Mouse (Mus musculus) adrenal gland, postnatal 36 days (tissue): Measurements from ENCODE around the gene Nenf. TPM values are rescaled to one million over a fixed set of nuclear protein-coding genes. Genes with fewer than 3 reads are reported as not detected.

Experiments
- DNase-seq, 2 experiments: peaks; one replicate each; pipeline ENCODE4 v3.0.0; 2021; ENCODE audit warnings: mixed read lengths in 1 of 2
- long read RNA-seq, 2 experiments: library from polyadenylated mRNA; stranded (forward); transcript quantifications; one replicate each; pipeline ENCODE4 v2.0.0; 2021; ENCODE audit warnings: borderline sequencing depth in 2 of 2
- total RNA-seq, 2 experiments: library from RNA; stranded (reverse); gene quantifications; 2 replicates each; pipeline ENCODE4 v1.2.3; 2021

Gene Nenf
- 100 to 1,000 TPM in 1 of 2 experiments, 10 to 100 TPM in 1; 86.6 to 103 TPM for total RNA-seq
- long read RNA-seq, experiment 1, transcript Nenf-201 (4 exons, 742 nt), result major isoform, 140 of 157 reads
- long read RNA-seq, experiment 1, partial matches to known transcripts, result 11 of 157 reads
- long read RNA-seq, experiment 1, other reads (novel, unspliced or antisense), result 6 of 157 reads
- long read RNA-seq, experiment 2, transcript Nenf-201 (4 exons, 742 nt), result major isoform, 67 of 72 reads
- long read RNA-seq, experiment 2, partial matches to known transcripts, result 2 of 72 reads
- long read RNA-seq, experiment 2, other reads (novel, unspliced or antisense), result 3 of 72 reads

DNA sequence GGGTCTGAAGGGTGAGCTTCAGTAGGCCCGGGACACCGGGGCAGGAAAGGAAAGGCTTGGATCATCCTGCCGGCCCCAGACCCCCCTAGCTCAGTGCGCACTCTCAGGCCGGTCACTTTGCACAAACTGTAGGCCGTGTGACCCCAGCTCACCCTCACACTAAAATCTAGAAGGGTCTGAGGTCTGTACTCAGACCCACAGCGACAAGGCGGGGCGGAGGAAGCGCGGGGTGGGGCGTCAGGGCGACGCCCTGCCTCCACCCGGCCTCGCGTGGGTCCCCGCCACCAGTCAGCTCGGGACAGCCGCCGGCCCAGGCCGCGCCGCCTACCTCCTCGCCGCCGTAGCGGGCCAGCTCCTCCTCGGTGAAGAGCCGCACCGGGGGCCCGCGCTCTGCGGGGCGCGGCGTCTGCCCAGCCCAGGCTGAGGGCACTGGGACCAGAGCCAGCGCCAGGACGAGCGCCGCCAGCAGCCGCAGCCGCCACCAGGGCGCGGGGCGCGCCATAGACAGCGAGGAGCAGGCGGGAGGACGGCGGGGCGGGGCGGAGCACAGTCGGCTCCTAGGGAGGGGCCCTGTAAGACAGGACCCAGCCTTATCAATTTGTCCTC is at the start of gene Nenf:
Gene Nenf (minus strand): TSS at position 604 of the 606 bp plus-strand sequence.
- peak; percentile 89 to 92 for DNase-seq

GRCm38 (mm10) chr1:191364477-191364876 is 46.5 kb upstream of the Nenf start:
- peak in 1 of 2 experiments; percentile 26 for DNase-seq

DNA sequence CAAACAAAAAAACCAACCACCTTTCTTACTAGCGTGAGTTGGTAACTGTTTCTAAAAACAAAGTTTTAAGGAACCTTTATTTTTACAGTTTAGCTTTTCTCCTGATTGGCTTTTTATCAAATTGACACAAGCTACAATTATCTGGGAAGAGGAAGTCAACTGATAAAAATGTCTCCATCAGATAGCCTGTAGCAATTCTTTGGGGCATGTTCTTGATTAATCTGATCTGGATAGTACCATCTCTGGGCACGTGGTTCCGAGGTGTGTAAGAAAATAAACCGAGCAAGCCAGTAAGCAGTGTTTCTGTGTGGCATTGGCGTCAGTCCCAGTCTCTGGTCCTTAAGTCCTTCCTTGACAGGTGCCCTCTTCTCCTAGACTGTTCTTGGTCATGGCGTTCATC is 44.4 kb upstream of the Nenf start:
- no peak for DNase-seq

DNA sequence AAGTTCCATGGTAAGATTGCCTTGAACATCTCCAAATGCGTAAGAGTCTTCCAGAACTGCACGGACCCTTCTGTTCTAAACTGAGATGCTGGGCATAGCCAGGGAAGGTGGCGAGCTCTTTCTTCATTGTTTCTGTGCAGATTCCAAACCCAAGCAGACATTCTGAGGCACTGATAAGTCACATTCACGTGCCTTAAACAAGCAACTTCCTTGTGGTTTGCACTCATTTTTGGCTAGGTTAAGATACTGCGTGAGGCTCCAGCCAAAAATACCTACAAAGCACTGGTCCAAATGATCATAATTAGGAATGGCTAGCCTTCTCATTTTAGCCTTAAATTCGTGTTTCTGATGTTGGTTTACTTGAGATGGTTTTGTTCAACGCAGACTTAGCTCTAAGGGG is 41.5 kb upstream of the Nenf start:
- DNase-seq, result no peak

GRCm38 (mm10) chr1:191356936-191357335 is 38.9 kb upstream of the Nenf start:
- no peak for DNase-seq

DNA sequence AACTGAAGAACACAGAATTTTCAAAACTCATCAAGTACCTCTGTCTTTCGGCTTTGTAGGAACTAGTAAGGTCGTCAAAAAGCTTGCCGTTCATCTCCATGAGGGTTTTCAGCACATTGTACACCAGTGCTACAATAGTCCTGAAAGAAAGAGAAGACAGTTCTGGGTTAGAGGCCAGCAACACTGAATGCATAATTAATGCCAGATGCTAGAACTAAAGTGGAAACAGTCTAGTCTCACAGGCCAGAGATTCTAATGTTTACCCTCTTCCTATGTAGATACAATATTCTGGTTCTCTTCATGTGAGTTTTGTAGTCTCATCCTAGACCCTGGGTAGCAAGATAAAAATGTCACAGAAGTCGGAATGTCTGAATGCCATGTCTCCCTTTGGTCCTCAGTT is 35.8 kb upstream of the Nenf start:
- DNase-seq, result no peak

GRCm38 (mm10) chr1:191352786-191353488 is 34.9 kb upstream of the Nenf start:
- peak; percentile 36 to 55 for DNase-seq

GRCm38 (mm10) chr1:191350355-191350754 is 32.4 kb upstream of the Nenf start:
- no peak for DNase-seq

GRCm38 (mm10) chr1:191349486-191350037 is 31.6 kb upstream of the Nenf start:
- no peak for DNase-seq

GRCm38 (mm10) chr1:191348996-191349395 is 31.0 kb upstream of the Nenf start:
- no peak for DNase-seq

DNA sequence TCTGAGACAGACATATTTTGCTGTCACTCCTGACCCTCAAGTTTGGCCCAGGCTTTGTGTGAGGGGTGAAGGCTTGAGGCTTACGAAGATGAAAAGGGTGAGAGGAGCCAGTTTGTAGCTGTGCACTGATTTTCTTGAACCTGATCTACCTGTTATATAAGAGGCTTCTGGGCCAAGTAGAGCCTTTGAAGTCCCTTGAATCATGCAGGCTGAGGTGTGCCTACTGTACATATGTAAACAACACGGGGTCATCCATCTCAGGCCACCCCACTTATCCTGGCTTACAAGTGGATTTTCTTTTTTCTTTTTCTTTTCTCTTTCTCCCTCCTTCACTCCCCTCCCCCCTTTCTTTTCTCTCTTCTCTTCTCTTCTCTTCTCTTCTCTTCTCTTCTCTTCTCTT is 30.6 kb upstream of the Nenf start:
- DNase-seq, result no peak

- DNase-seq, result no peak
Observed at GRCm38 (mm10) chr1:191347602-191348001, 29.6 kb upstream of the Nenf start.

DNA sequence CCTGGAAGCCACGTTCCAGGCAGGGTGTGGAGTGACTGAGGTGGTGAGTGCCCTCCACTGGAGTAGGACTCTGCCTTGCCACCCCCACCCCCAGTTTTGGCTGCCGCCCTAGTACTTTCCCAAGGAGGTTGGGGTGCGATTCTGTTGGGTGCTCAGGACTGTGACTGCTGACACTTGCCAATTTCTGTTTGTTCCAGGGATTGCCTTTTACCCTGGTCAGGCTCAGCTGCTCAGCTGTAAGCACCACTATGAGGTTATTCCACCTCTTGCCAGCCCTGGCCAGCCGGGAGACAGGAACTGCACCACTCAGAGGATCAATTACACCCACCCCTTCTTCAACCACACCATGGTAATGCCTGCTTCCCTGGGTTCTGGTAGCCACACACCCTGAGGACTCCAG is 22.5 kb upstream of the Nenf start:
- no peak for DNase-seq

DNA sequence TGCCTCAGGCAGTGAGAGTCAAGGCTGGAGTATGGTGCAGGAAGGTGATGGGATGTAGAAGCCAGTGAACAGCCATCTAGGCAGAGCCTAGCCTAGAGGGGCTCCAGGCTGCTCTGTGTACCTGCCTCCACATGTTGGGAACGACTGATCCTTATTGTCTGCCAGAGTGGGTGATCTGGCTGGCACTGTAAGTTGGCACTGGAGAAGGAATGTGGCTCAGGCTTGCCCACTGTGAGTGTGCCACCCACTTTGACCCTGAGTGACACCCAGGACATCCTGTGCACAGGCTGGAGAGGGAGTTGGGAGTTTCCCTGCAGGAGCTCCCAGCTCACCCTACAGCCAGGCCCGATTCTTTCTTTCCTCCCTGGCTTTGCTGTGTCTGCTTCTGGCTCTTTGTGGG is 21.9 kb upstream of the Nenf start:
- no peak for DNase-seq

- no peak for DNase-seq
Observed at GRCm38 (mm10) chr1:191334500-191334899, 16.5 kb upstream of the Nenf start.

DNA sequence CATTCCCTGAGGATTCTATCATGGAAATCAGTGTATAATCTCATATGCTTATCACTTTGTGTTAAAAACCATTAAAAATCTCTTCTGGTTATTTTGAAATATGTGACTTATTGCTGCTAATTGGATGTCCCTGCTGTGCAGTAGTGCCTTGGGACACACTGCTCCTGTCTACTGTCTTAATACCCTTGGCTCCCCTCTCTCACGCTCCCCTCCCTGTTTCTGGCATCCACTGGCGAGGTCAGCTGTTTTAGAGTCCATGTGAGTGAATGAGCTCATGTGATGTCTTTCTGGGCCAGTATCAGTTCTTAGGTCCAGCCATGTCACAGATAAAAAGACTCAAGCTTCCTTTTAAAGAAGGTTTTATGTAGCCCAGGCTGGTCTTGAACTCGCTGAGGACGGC is 12.4 kb upstream of the Nenf start:
- DNase-seq, result no peak

DNA sequence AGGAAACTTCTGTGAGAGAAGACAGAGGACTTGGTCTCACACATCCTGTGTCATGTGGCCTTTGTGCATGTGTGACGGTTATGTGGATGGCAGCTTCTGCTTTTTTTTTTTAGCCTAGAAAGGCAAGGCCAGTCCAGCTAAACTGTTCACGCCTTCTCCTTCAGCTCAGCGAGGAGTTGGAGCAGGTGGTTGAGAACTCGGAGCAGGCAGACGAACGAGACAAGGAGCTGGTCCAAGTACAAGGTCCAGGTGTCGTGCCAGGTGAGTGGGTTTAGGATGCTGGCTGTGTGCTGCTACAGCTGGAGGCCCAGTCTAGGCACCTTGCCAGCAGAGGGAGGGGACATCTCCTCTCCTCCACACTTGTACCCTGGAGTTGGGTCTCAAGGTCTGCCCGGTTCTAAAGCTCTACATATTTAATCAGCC is 10.0 kb upstream of the Nenf start:
- DNase-seq, result peak; percentile 29 to 62

DNA sequence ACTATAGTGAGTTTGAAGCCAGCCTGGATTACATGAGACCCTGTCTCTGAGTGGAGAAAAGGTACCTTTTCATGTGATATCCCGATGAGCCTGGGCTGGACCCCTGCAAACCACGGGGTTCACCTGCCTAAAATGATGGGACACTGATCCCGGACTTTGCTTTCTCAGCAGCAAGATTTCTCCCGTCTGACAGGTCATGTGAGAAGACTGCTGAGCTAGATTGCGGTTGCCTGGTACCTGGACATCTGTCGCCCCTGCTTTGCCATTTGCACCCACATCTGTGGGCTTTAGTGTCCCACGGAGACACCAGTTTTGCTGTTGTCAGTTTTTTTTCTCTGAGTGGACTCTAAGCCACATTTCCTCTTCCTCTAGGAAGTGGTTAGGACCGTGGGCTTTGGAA is 9.3 kb upstream of the Nenf start:
- DNase-seq, result no peak

DNA sequence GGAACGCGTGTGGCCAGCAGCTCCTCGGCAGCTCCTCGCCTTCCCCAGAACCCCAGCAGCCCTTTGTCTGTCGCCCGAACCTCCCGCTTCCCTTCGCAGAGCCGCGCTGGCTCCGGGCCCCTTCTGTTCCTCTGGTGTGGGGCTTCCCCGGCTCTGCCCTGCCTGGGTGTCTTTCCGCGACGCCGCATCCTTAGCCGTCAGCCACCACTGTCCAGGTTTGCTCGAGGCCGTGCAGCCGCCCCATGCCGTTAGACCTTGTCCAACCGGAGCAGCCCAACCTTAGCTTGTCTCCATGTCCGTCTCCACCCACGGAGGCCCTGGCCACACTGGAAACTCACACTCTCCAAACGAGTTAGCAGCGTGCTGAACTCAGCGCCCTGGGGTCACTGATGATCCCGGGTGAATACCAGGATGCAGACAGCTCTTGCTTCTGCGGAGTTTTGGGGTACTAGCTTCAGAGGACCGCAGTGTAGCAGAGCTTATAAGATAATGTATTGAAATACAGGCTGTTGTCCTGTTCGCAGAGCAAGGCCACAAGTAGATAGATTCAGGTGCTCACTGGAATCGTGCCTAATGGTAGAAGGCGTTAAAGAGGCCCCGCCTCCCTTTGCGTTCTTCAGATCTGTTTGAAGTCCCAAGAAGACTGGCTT is 8.4 kb upstream of the Nenf start:
- DNase-seq, result peak; percentile 46 to 67

GRCm38 (mm10) chr1:191325726-191326232 is 7.8 kb upstream of the Nenf start, which contains the start of gene Tmem206:
Tmem206 (plus strand) TSS chr1:191325912.
- peak; percentile 95 to 97 for DNase-seq

GRCm38 (mm10) chr1:191324733-191325590 is 7.0 kb upstream of the Nenf start:
- no peak for DNase-seq
